Mouse (Mus musculus): ENCODE measurements around the gene Nat8f6.

DNA sequence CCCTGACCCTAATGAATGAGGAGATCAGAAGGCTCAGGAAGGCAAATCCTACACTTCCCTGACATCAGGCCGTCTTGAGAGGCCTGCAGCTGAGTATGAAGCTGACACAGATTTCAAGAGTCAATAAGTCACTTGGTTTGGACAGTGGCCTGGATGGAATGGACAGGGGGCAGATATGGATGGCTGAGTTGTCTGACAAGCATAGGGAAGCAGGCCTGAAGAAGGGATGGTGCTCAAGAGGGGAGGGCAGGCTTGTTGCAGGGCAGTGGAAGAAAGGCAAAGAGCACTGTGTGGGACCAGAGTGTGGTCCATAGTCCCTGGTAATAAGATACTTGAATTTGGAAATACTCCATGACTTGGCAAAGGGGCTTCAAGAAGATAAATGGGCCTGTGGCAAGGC lies 8.7 kb upstream of the Nat8f6 start:
- TF ChIP-seq POLR2A (IDR thresholded peaks at IDR 0.05; ENCODE audit: borderline replicate concordance, low read depth, low read length) (no peak), CTCF (IDR thresholded peaks at IDR 0.05; ENCODE audit: low read depth, low read length) (no peak)

All from bone marrow macrophage, adult 2 months (primary cell).